Mouse (Mus musculus) CH12.LX (cell line): ENCODE results near the gene Apba1. TPM values are rescaled to one million over a fixed set of nuclear protein-coding genes. Genes with fewer than 3 reads are reported as not detected.

ENCODE experiments used
- DNase-seq: peaks from one replicate; pipeline ENCODE4 v3.0.0-alpha.2; 2013; ENCODE audit errors: extremely low read depth
- H3K27ac ChIP-seq: 2 replicates; pipeline ENCODE4 v1.5.1; 2012; ENCODE audit warnings: low read depth, mild to moderate bottlenecking, control low read depth, moderate library complexity; ENCODE audit not compliant: insufficient read depth
- H3K27me3 ChIP-seq: replicated peaks from 2 replicates; pipeline ENCODE3; 2012; ENCODE audit warnings: inconsistent platforms
- H3K36me3 ChIP-seq, 2 experiments: replicated peaks in 1 of 2; 2 replicates each; pipeline versions ENCODE3 to v1.6.1; 2012; ENCODE audit warnings: inconsistent platforms in 1 of 2, low read length in 1 of 2, mild to moderate bottlenecking in 1 of 2, mixed read lengths in 1 of 2, moderate library complexity in 1 of 2; ENCODE audit not compliant: control insufficient read depth in 1 of 2, insufficient read depth in 1 of 2
- H3K4me1 ChIP-seq, 2 experiments: 2 replicates each; pipeline ENCODE4 v1.6.1; 2012; ENCODE audit warnings: inconsistent platforms in 1 of 2, moderate library complexity in 1 of 2; ENCODE audit not compliant: insufficient read depth in 2 of 2, control insufficient read depth in 1 of 2
- H3K4me2 ChIP-seq: 2 replicates; pipeline ENCODE4 v1.6.1; 2012; ENCODE audit warnings: low read depth, mild to moderate bottlenecking, control low read depth; ENCODE audit not compliant: poor library complexity, insufficient read depth, severe bottlenecking
- H3K4me3 ChIP-seq, 3 experiments: fragments of 150-350 bp in 1 of 3; sonication (generic) in 1 of 3; replicated peaks in 1 of 3; 2 replicates each; pipeline versions ENCODE3 to v1.5.1; 2011 to 2012; ENCODE audit warnings: low read depth in 2 of 3, low read length in 2 of 3, mild to moderate bottlenecking in 2 of 3, moderate library complexity in 2 of 3, control low read depth in 1 of 3, improper control_type of control experiment in 1 of 3, inconsistent platforms in 1 of 3, mixed read lengths in 1 of 3; ENCODE audit not compliant: poor library complexity in 1 of 3
- H3K79me2 ChIP-seq: replicated peaks from 2 replicates; pipeline ENCODE4 v1.6.1; 2012; ENCODE audit warnings: mild to moderate bottlenecking, moderate library complexity; ENCODE audit not compliant: control insufficient read depth, poor library complexity, insufficient read depth, severe bottlenecking; ENCODE audit errors: extremely low read depth
- H3K9ac ChIP-seq: 2 replicates; pipeline ENCODE4 v1.6.1; 2012; ENCODE audit warnings: low read depth, mild to moderate bottlenecking, control low read depth, moderate library complexity; ENCODE audit not compliant: insufficient read depth
- H3K9me3 ChIP-seq: replicated peaks from 2 replicates; pipeline ENCODE3; 2012; ENCODE audit warnings: low read length, inconsistent platforms, mixed read lengths
- CHD1 ChIP-seq: IDR thresholded peaks from 2 replicates; pipeline ENCODE4 v1.6.1; 2012; ENCODE audit warnings: low read depth, low read length, improper control_type of control experiment, inconsistent platforms
- CTCF ChIP-seq, 2 experiments: IDR thresholded peaks in 1 of 2; conservative IDR thresholded peaks in 1 of 2; 2 replicates each; pipeline ENCODE4 v1.5.1; 2011 to 2012; ENCODE audit warnings: low read depth in 2 of 2, low read length in 2 of 2, improper control_type of control experiment in 1 of 2, inconsistent platforms in 1 of 2, mild to moderate bottlenecking in 1 of 2, moderate library complexity in 1 of 2
- E2F4 ChIP-seq: IDR thresholded peaks from 2 replicates; pipeline ENCODE4 v1.6.1; 2011; ENCODE audit warnings: low read depth, low read length, improper control_type of control experiment; ENCODE audit not compliant: insufficient replicate concordance
- ELF1 ChIP-seq: IDR thresholded peaks from 2 replicates; pipeline ENCODE4 v1.6.1; 2014; ENCODE audit warnings: low read depth, mild to moderate bottlenecking, inconsistent platforms, low read length, improper control_type of control experiment
- ETS1 ChIP-seq: conservative IDR thresholded peaks from 2 replicates; pipeline ENCODE4 v1.6.1; 2012; ENCODE audit warnings: low read depth, mild to moderate bottlenecking, inconsistent platforms, low read length, improper control_type of control experiment, moderate library complexity
- GABPA ChIP-seq: IDR thresholded peaks from 2 replicates; pipeline ENCODE4 v1.6.1; 2012; ENCODE audit warnings: low read depth, low read length, improper control_type of control experiment, inconsistent platforms; ENCODE audit not compliant: insufficient replicate concordance
- KAT2A ChIP-seq: IDR thresholded peaks from 2 replicates; pipeline ENCODE4 v1.6.1; 2012; ENCODE audit warnings: low read length, improper control_type of control experiment, inconsistent platforms; ENCODE audit not compliant: insufficient replicate concordance
- MAFK ChIP-seq: IDR thresholded peaks from 2 replicates; pipeline ENCODE4 v1.6.1; 2011; ENCODE audit warnings: low read length, improper control_type of control experiment; ENCODE audit not compliant: insufficient replicate concordance
- MAX ChIP-seq: IDR thresholded peaks from 2 replicates; pipeline ENCODE4 v1.6.1; 2011; ENCODE audit warnings: low read length, improper control_type of control experiment
- MEF2A ChIP-seq: IDR thresholded peaks from 2 replicates; pipeline ENCODE4 v1.6.1; 2014; ENCODE audit warnings: low read depth, mild to moderate bottlenecking, inconsistent platforms, low read length, improper control_type of control experiment, borderline replicate concordance
- MXI1 ChIP-seq: IDR thresholded peaks from 2 replicates; pipeline ENCODE4 v1.6.1; 2011; ENCODE audit warnings: mild to moderate bottlenecking, low read depth, low read length, improper control_type of control experiment
- POLR2A ChIP-seq: IDR thresholded peaks from 2 replicates; pipeline ENCODE4 v1.6.1; 2011; ENCODE audit warnings: low read depth, mild to moderate bottlenecking, improper control_type of control experiment, low read length
- POLR2AphosphoS2 ChIP-seq: IDR thresholded peaks from 2 replicates; pipeline ENCODE4 v1.6.1; 2011; ENCODE audit warnings: low read depth, low read length, improper control_type of control experiment
- RAD21 ChIP-seq: IDR thresholded peaks from 2 replicates; pipeline ENCODE4 v1.6.1; 2011; ENCODE audit warnings: low read depth, mild to moderate bottlenecking, low read length, improper control_type of control experiment, moderate library complexity
- RCOR1 ChIP-seq: conservative IDR thresholded peaks from 2 replicates; pipeline ENCODE4 v1.6.1; 2012; ENCODE audit warnings: low read depth, mild to moderate bottlenecking, inconsistent platforms, low read length, improper control_type of control experiment
- SMC3 ChIP-seq: IDR thresholded peaks from 2 replicates; pipeline ENCODE4 v1.6.1; 2011; ENCODE audit warnings: low read depth, low read length, improper control_type of control experiment
- TBP ChIP-seq: conservative IDR thresholded peaks from 2 replicates; pipeline ENCODE4 v1.6.1; 2011; ENCODE audit warnings: low read depth, low read length, improper control_type of control experiment
- UBTF ChIP-seq: IDR thresholded peaks from 2 replicates; pipeline ENCODE4 v1.6.1; 2012; ENCODE audit warnings: low read depth, mild to moderate bottlenecking, inconsistent platforms, low read length, improper control_type of control experiment, moderate library complexity
- USF1 ChIP-seq: IDR thresholded peaks from 2 replicates; pipeline ENCODE4 v1.6.1; 2014; ENCODE audit warnings: low read depth, mild to moderate bottlenecking, inconsistent platforms, low read length, improper control_type of control experiment
- ZC3H11A ChIP-seq: IDR thresholded peaks from 2 replicates; pipeline ENCODE4 v1.6.1; 2012; ENCODE audit warnings: low read depth, mild to moderate bottlenecking, inconsistent platforms, low read length, improper control_type of control experiment
- ZKSCAN1 ChIP-seq: IDR thresholded peaks from 2 replicates; pipeline ENCODE4 v1.6.1; 2012; ENCODE audit warnings: low read depth, inconsistent platforms, low read length, improper control_type of control experiment, borderline replicate concordance
- ZMIZ1 ChIP-seq: IDR thresholded peaks from 2 replicates; pipeline ENCODE4 v1.6.1; 2012; ENCODE audit warnings: low read depth, mild to moderate bottlenecking, inconsistent platforms, low read length, improper control_type of control experiment
- dilution Hi-C: fragments of 300-500 bp; cut with MboI; formaldehyde crosslinking; loops from 2 replicates; pipeline ENCODE4 v1.14.3; 2020; ENCODE audit warnings: low sequenced_read_pairs; ENCODE audit not compliant: extremely low pct_unique_long_range_greater_than_20kb, extremely low pct_ligation_motif_present
- in situ Hi-C: fragments of 300-500 bp; cut with MboI; formaldehyde crosslinking; loops from 3 replicates; pipeline ENCODE4 v1.14.3; 2019; ENCODE audit warnings: low sequenced_read_pairs, low pct_ligation_motif_present, low pct_unique_long_range_greater_than_20kb, mixed read lengths
- polyA plus RNA-seq: library from polyadenylated mRNA; unstranded; fragments of >175 nt; gene quantifications from 2 replicates; pipeline ENCODE4 v1.2.1, GENCODE M21; 2012; ENCODE audit warnings: low read depth; ENCODE audit not compliant: insufficient read length
- total RNA-seq, 2 experiments: library from RNA; depleted of rRNA; stranded (reverse); fragments of 300-350 nt in 1 of 2; fragments of >200 nt in 1 of 2; gene quantifications; 2 replicates each; pipeline ENCODE4 v1.2.3; 2012 to 2014

Gene Apba1
- total and polyA plus RNA-seq, 3 experiments = 0.08 to 0.24 (median 0.09) TPM

- peaks cover 10% of the 10 kb centered on the region for H3K9me3 ChIP-seq
- no peak overlapping the region for H3K9ac ChIP-seq
- dilution Hi-C loops = no loop called here
- no peaks in the 10 kb centered on the region for H3K27me3 ChIP-seq
- DNase-seq = no peak
- TF ChIP-seq CTCF (conservative IDR thresholded peaks at IDR 0.05 in 1 of 2, IDR thresholded peaks at IDR 0.05 in 1 of 2; ENCODE audit: low read depth in 2 of 2, low read length in 2 of 2) (no peak), SMC3 (no peak), CHD1 (no peak), TBP (no peak), MAFK (no peak), USF1 (no peak), POLR2A (no peak), ETS1 (no peak), GABPA (no peak), RCOR1 (no peak), POLR2AphosphoS2 (no peak), RAD21 (no peak), ZKSCAN1 (no peak), MXI1 (no peak), ZMIZ1 (no peak), ZC3H11A (no peak), MAX (no peak), ELF1 (no peak), MEF2A (no peak)
- no peak overlapping the region for H3K27ac ChIP-seq
- peaks cover 0 to 3% of the 10 kb centered on the region in 2 experiments for H3K36me3 ChIP-seq
- H3K4me3 ChIP-seq = no peak overlapping the region
- in situ Hi-C loops = no loop called here
- no peaks in the 10 kb centered on the region for H3K79me2 ChIP-seq
- H3K4me1 ChIP-seq = peaks cover 3 to 12% of the 10 kb centered on the region in 2 experiments; a peak in 2 of 4 replicates
- no peak overlapping the region for H3K4me2 ChIP-seq
These were observed 134.6 kb downstream of the Apba1 start for GRCm38 (mm10) chr19:23893093-23893889.

GRCm38 (mm10) chr19:23893946-23894345 is 135.3 kb downstream of the Apba1 start:
- Histone ChIP-seq H3K4me1 (peaks cover 3 to 12% of the 10 kb centered on the region in 2 experiments; a peak in 2 of 4 replicates), H3K79me2 (no peaks in the 10 kb centered on the region), H3K9me3 (peaks cover 10% of the 10 kb centered on the region)
- TF ChIP-seq POLR2A (no peak), E2F4 (no peak), MXI1 (no peak), MAFK (no peak), KAT2A (no peak), MEF2A (no peak), ELF1 (no peak), UBTF (no peak), CTCF (conservative IDR thresholded peaks at IDR 0.05 in 1 of 2, IDR thresholded peaks at IDR 0.05 in 1 of 2; ENCODE audit: low read depth in 2 of 2, low read length in 2 of 2) (no peak)
- TF ChIP-seq, all 38 proteins: peak for 0
- Histone ChIP-seq H3K9ac (no peak overlapping the region), H3K27ac (no peak overlapping the region), H3K4me3 (no peak overlapping the region), H3K36me3 (peaks cover 0 to 3% of the 10 kb centered on the region in 2 experiments), H3K4me2 (no peak overlapping the region), H3K27me3 (no peaks in the 10 kb centered on the region)
- DNase-seq = no peak
- in situ Hi-C loops (no loop called here), dilution Hi-C loops (no loop called here)
